Mouse (Mus musculus): Measurements from ENCODE around the gene Nap1l5.

- TF ChIP-seq CTCF (IDR thresholded peaks at IDR 0.05; ENCODE audit: borderline replicate concordance, extremely low read depth, insufficient read depth, insufficient read length) = no peak
- no peak for TF ChIP-seq POLR2A (IDR thresholded peaks at IDR 0.05; ENCODE audit: borderline replicate concordance, extremely low read depth, insufficient read depth, insufficient read length, poor library complexity, severe bottlenecking)
These were observed 26.0 kb downstream of the Nap1l5 start for GRCm38 (mm10) chr6:58880861-58881260.

All from brain, embryonic 14.5 days (tissue).